Mouse (Mus musculus): ENCODE measurements around the gene Rpl38.

DNA sequence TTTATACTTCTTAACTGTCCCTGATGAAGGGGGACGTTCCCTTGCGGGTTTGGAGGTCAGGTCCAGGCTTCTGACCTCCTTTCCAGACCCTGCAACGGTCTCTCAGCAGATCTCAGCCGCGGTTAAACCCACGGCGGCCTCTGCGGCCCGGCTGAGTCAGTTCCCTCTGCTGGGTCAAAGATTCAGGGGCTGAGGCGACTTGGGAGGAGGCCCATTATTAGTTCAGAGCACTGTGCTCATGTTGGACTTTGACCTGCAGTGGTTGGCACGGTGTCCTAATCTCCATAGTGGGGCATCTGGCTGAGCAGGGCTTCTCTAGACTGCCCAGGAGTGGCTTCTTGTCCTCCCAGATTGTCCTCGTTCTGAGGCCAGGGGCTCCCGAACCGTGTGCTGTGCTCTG lies 8.1 kb downstream of the Rpl38 start:
- TF ChIP-seq CTCF (IDR thresholded peaks at IDR 0.05; ENCODE audit: extremely low read depth, insufficient read depth, low read length), result no peak
- TF ChIP-seq POLR2A (IDR thresholded peaks at IDR 0.05; ENCODE audit: extremely low read depth, insufficient read depth, low read length), result no peak
